Mouse (Mus musculus) kidney, embryonic 16.5 days (tissue): ENCODE data around the gene Rnf24. TPM values are rescaled to one million over a fixed set of nuclear protein-coding genes. Genes with fewer than 3 reads are reported as not detected.

Source experiments
- ATAC-seq: fragments of 200-750 bp; cut with Nextera tagmentation; 2 replicates; pipeline ENCODE4 v1.8.0; 2017; ENCODE audit warnings: moderate TSS enrichment; ENCODE audit not compliant: low FRiP score, low TSS enrichment
- H3K27ac ChIP-seq: fragments of 300-500 bp; sonication (generic); 2 replicates; pipeline ENCODE4 v1.5.1; 2014; ENCODE audit warnings: low read length
- H3K27me3 ChIP-seq: fragments of 300-500 bp; sonication (generic); 2 replicates; pipeline ENCODE4 v1.6.1; 2014; ENCODE audit warnings: low read length, control low read depth, mixed read lengths; ENCODE audit not compliant: insufficient read depth
- H3K36me3 ChIP-seq: fragments of 300-500 bp; sonication (generic); 2 replicates; pipeline ENCODE4 v1.6.1; 2014; ENCODE audit warnings: low read length, control low read depth, mixed read lengths; ENCODE audit not compliant: insufficient read depth
- H3K4me1 ChIP-seq: fragments of 300-500 bp; sonication (generic); 2 replicates; pipeline ENCODE4 v1.6.1; 2014; ENCODE audit warnings: low read length, control low read depth, mixed read lengths; ENCODE audit not compliant: insufficient read depth
- H3K4me2 ChIP-seq: fragments of 300-500 bp; sonication (generic); replicated peaks from 2 replicates; pipeline ENCODE4 v1.6.1; 2014; ENCODE audit warnings: low read depth, low read length
- H3K4me3 ChIP-seq: fragments of 300-500 bp; sonication (generic); 2 replicates; pipeline ENCODE4 v1.5.1; 2014; ENCODE audit warnings: mild to moderate bottlenecking, low read length
- H3K9ac ChIP-seq: fragments of 300-500 bp; sonication (generic); replicated peaks from 2 replicates; pipeline ENCODE4 v1.6.1; 2014; ENCODE audit warnings: low read length
- H3K9me3 ChIP-seq: fragments of 300-500 bp; sonication (generic); 2 replicates; pipeline ENCODE4 v1.6.1; 2016; ENCODE audit warnings: low read length, control low read depth
- WGBS: fragments of 180-500 bp; shearing (Covaris S2); extraction: QIAGEN DNeasy Blood & Tissue Kit; methylation state at CpG from one replicate; pipeline ENCODE4 v1.1.7; 2014; 5-methylcytosine and 5-hydroxymethylcytosine counted together
- microRNA-seq: library from miRNA; unstranded; fragments of <30 nt; microRNA quantifications from one replicate; pipeline ENCODE4, GENCODE M21; 2016
- polyA plus RNA-seq: library from polyadenylated mRNA; unstranded; fragments of >200 nt; fragmentation: Nextera tagmentation; extraction: Ambion mirVana; gene quantifications from 2 replicates; pipeline ENCODE4 v1.2.1, GENCODE M21; 2015

The Rnf24 gene
- polyA plus RNA-seq, 1 experiment from 2014 or later, result 3.6 TPM

DNA sequence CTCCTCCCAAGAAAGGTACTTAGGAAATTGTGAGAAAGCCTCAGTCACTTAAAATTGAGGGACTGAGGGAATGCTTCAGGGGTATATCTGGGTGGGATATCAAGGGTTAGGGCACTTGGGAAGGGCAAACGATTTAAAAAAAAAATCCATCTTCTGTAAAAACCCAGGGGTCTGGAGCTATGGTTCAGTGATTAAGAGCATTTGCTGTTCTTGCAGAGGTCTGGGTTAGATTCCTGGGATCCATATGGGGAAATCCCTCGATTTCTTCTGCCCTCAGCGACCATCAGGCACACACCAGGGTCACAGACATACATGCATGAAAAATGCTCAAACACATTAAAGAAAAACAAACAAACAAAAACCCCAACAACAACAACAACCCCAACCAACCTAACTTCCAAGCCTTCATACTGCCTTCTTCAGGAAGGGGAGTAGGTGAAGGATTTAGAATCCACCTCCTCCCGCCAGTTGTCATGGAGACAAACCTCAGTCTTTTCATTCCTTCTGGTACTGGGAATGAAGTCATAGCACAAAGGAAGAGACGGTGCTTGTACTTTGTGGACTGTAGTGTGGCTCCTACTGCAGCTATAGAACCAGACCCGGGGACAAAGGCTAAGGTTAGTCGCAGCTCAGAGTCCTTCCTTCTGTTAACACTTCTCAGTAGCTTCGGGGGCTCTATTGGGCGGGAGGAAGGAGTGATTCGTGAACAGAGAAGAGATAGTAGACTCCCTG lies 91.0 kb downstream of the Rnf24 start:
- peak overlapping the region; percentile 99 for H3K27ac ChIP-seq
- H3K4me1 ChIP-seq, result peaks cover 19% of the 10 kb centered on the region
- peak overlapping the region; percentile 85 for H3K4me3 ChIP-seq
- peak overlapping the region; percentile 84 for H3K9ac ChIP-seq
- 3% methylated on average over 10 of the region's 10 CpGs for WGBS
- peak; percentile 81 for ATAC-seq
- no peaks in the 10 kb centered on the region for H3K27me3 ChIP-seq
- H3K4me2 ChIP-seq, result peak overlapping the region; percentile 86
- H3K36me3 ChIP-seq, result no peaks in the 10 kb centered on the region
- H3K9me3 ChIP-seq, result no peaks in the 10 kb centered on the region

DNA sequence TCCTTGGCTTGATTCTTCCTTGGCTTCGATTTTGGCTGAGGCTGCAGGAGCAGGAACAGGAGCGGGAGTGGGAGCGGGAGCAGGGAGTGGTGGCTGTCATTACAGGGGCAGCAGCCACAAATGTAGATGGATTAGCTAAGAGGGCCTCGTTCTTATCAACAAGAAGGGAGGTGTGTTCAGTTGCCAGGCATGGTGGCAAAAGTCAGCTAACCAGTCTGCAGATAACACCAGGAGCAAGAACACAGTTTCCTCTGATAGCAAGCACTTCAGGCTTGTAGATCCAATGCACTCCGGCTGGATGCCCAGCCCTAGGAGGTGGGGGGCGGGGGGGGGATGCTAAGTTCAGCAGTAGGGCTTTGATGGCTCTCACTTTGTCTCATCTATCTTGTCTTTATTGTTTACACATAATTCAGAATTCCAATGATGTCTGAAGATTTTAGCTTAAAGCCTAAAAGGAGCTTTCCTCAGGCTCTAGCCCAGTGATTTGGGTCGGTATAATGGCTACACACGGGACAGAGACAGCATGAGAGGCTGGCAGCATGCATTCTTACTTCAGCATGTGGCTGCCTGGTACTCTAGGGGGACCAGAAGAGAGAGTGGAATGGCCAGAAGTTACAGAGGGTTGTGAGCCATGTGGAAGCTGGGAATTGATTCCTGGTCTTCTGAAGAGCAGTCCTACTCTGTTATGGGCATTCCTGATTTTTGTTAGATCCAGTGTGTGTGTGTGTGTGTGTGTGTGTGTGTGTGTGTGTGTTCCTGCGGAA lies 92.0 kb downstream of the Rnf24 start:
- no peaks in the 10 kb centered on the region for H3K36me3 ChIP-seq
- H3K4me1 ChIP-seq, result peaks cover 19% of the 10 kb centered on the region
- WGBS, result 68% methylated on average over 9 of the region's 9 CpGs
- no peak overlapping the region; the same call in 1 of the 2 replicates for H3K9ac ChIP-seq
- H3K4me2 ChIP-seq, result no peak overlapping the region
- no peak overlapping the region for H3K4me3 ChIP-seq
- H3K27me3 ChIP-seq, result no peaks in the 10 kb centered on the region
- H3K9me3 ChIP-seq, result no peaks in the 10 kb centered on the region
- H3K27ac ChIP-seq, result no peak overlapping the region
- no peak for ATAC-seq

DNA sequence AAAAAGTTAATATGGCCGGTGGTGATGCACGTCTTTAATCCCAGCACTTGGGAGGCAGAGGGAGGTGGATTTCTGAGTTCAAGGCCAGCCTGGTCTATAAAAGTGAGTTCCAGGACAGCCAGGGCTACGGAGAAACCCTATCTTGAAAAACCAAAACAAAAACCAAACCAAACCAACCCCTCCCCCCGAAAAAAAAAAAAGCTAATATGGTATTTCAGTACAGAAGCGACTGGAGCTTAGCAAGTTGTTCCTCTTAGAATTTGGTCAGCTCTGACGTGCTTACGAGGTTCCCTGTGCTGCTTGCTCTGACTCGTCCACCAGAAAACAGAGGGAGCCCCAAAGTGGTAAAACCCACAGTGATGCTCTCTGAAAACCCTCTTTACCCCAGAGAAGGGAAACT lies 94.0 kb downstream of the Rnf24 start:
- H3K9me3 ChIP-seq, result no peaks in the 10 kb centered on the region
- no peak overlapping the region for H3K9ac ChIP-seq
- H3K27ac ChIP-seq, result no peak overlapping the region
- H3K36me3 ChIP-seq, result no peaks in the 10 kb centered on the region
- no peak overlapping the region for H3K4me3 ChIP-seq
- ATAC-seq, result no peak
- WGBS, result 74% methylated on average over 8 of the region's 8 CpGs
- no peaks in the 10 kb centered on the region for H3K27me3 ChIP-seq
- peaks cover 10% of the 10 kb centered on the region for H3K4me1 ChIP-seq
- no peak overlapping the region for H3K4me2 ChIP-seq

DNA sequence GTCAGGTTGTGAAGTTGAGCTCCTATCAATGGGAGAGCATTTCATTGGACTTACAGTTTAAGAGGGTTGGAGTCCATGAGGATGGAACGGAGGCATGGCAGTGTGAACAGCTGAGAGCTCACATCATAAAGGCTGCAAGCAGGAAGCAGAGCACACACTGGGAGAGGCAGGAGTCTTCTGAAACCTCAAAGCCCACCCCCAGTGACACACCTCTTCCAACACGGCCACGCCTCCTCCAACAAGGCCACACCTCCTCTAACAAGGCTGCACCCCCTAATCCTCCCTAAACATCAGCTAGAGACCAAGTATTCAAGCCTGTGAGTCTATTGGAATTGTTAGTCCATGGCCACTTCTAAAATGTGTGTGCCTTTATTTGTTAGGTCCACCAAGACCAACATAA lies 97.0 kb downstream of the Rnf24 start:
- no peak overlapping the region for H3K27ac ChIP-seq
- H3K27me3 ChIP-seq, result no peaks in the 10 kb centered on the region
- no peak for ATAC-seq
- 61% methylated on average over 3 of the region's 3 CpGs for WGBS
- no peaks in the 10 kb centered on the region for H3K36me3 ChIP-seq
- H3K9me3 ChIP-seq, result no peaks in the 10 kb centered on the region
- H3K4me1 ChIP-seq, result peaks cover 16% of the 10 kb centered on the region
- H3K4me2 ChIP-seq, result no peak overlapping the region
- H3K4me3 ChIP-seq, result no peak overlapping the region
- H3K9ac ChIP-seq, result no peak overlapping the region

DNA sequence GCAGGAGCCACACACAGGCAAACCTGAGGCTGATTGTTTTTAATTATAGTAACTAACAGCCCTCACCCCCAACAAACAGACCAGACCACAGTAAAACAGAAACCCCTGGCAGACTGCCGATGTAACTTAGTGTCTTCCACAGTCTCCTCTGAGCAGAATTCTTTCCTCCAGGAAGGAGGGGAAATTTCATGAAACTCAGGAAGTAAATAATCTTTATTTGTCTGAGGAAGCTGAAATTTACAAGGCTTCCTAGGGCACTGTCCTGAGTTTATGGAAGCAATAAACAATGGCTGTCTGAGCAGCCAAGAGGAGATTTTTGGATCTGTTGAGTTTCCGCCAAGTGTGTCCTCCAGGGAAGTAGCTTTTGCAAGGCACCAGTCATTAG lies 98.4 kb downstream of the Rnf24 start:
- peak overlapping the region; percentile 79 for H3K27ac ChIP-seq
- H3K9ac ChIP-seq, result no peak overlapping the region
- H3K36me3 ChIP-seq, result no peaks in the 10 kb centered on the region
- no peaks in the 10 kb centered on the region for H3K27me3 ChIP-seq
- ATAC-seq, result peak; percentile 36; the same call in 1 of the 2 replicates
- H3K4me1 ChIP-seq, result peaks cover 16% of the 10 kb centered on the region
- peak overlapping the region; percentile 31 for H3K4me2 ChIP-seq
- H3K4me3 ChIP-seq, result no peak overlapping the region
- H3K9me3 ChIP-seq, result no peaks in the 10 kb centered on the region
- WGBS, result 22% methylated on average over 2 of the region's 2 CpGs

DNA sequence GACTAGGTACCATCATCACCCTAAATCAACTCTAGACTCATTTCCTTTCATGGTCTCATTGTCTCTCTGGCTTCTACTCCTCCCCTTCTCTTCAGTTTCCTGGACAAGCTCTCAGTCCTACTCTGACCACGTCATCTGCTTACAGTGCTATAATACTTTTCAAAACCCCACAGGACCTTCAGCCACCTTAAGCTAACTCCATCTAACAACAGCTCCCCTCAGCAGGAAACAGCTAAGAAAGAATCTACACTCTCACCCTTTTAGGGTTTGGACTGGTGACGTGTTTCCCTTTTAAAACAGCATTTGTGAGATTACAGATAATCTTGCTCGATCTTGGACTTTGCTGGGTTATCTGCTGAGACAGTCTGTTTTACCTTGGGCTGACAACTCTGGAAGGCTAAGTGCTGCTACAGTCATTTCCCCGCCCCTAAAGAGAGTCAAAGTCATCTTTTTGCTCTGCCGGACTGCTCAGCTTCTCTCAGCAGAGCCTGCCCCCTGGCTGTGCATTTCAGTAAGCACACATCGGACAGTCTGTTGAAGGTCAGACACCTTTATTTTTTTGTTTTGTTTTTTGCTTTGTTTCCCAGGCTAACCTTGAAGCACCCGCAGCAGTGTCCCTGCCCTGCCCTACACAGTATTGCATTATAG lies 98.9 kb downstream of the Rnf24 start:
- H3K27me3 ChIP-seq, result no peaks in the 10 kb centered on the region
- peaks cover 16% of the 10 kb centered on the region for H3K4me1 ChIP-seq
- peak overlapping the region; percentile 31 for H3K4me2 ChIP-seq
- H3K27ac ChIP-seq, result peak overlapping the region; percentile 79
- no peak overlapping the region for H3K9ac ChIP-seq
- no peaks in the 10 kb centered on the region for H3K36me3 ChIP-seq
- WGBS, result 13% methylated on average over 7 of the region's 7 CpGs
- H3K4me3 ChIP-seq, result no peak overlapping the region
- H3K9me3 ChIP-seq, result no peaks in the 10 kb centered on the region
- ATAC-seq, result peak; percentile 88

Small RNA genes within 50 kb of the gene (microRNA-seq; reads per million reads assigned to microRNA genes)
- gene Mir103-2, result 48.2 reads per million, percentile 48 among the genes with 10 or more reads in this experiment

Other genes with a start within 250 kb of the Rnf24 start
- 22.2 and 23.7 TPM in 2 replicates for gene Hspa12b, start 225.6 kb downstream of the Rnf24 start, polyA plus RNA-seq
- gene Gm11037, start 219.4 kb downstream of the Rnf24 start, polyA plus RNA-seq, result not detected in 2 replicates
- 98.2 and 101 TPM in 2 replicates for gene 1700037H04Rik, start 192.8 kb downstream of the Rnf24 start, polyA plus RNA-seq
- 9.7 and 10.1 TPM in 2 replicates for gene Cenpb, start 172.8 kb downstream of the Rnf24 start, polyA plus RNA-seq
- 73.8 and 87.0 TPM in 2 replicates for gene Cdc25b, start 165.9 kb downstream of the Rnf24 start, polyA plus RNA-seq
- gene Spef1, start 165.6 kb downstream of the Rnf24 start, polyA plus RNA-seq, result 3.3 and 4.7 TPM in 2 replicates
- 30.2 and 30.9 TPM in 2 replicates for gene Ap5s1, start 145.8 kb downstream of the Rnf24 start, polyA plus RNA-seq
- gene Mavs, start 118.8 kb downstream of the Rnf24 start, polyA plus RNA-seq, result 37.9 TPM in 2 replicates
- 27.2 and 30.8 TPM in 2 replicates for gene Pank2, start 90.4 kb downstream of the Rnf24 start, polyA plus RNA-seq
- gene Smox, start 138.6 kb upstream of the Rnf24 start, polyA plus RNA-seq, result 39.1 and 39.7 TPM in 2 replicates
- gene Adra1d, start 209.4 kb upstream of the Rnf24 start, polyA plus RNA-seq, result 1.1 and 1.4 TPM in 2 replicates